Mouse (Mus musculus) MEL (cell line): ENCODE measurements around the gene Rimklb. TPM values are rescaled to one million over a fixed set of nuclear protein-coding genes. Genes with fewer than 3 reads are reported as not detected.

Experiments used
- DNase-seq: peaks from one replicate; pipeline ENCODE4 v3.0.0; 2011; ENCODE audit warnings: low read depth, low spot score
- H3K27ac ChIP-seq: 2 replicates; pipeline ENCODE4 v1.5.1; 2012; ENCODE audit warnings: low read depth, mild to moderate bottlenecking, control low read depth, low read length, moderate library complexity; ENCODE audit not compliant: control insufficient read depth
- H3K27me3 ChIP-seq, 2 experiments: fragments of 150-350 bp in 1 of 2; sonication (generic) in 1 of 2; 2 replicates each; pipeline ENCODE4 v1.6.1; 2012; ENCODE audit warnings: low read length in 2 of 2, mild to moderate bottlenecking in 2 of 2, improper control_type of control experiment in 1 of 2, moderate library complexity in 1 of 2; ENCODE audit not compliant: insufficient read depth in 2 of 2, control insufficient read depth in 1 of 2
- H3K36me3 ChIP-seq, 2 experiments: 2 replicates each; pipeline ENCODE4 v1.6.1; 2012 to 2014; ENCODE audit warnings: low read length in 2 of 2, improper control_type of control experiment in 1 of 2, inconsistent platforms in 1 of 2, mild to moderate bottlenecking in 1 of 2; ENCODE audit not compliant: insufficient read depth in 2 of 2, control insufficient read depth in 1 of 2
- H3K4me1 ChIP-seq, 2 experiments: fragments of 150-350 bp in 1 of 2; sonication (generic) in 1 of 2; 2 replicates each; pipeline ENCODE4 v1.6.1; 2012; ENCODE audit warnings: low read length in 2 of 2, improper control_type of control experiment in 1 of 2, mild to moderate bottlenecking in 1 of 2; ENCODE audit not compliant: insufficient read depth in 2 of 2, control insufficient read depth in 1 of 2
- H3K4me3 ChIP-seq, 2 experiments: fragments of 150-350 bp in 1 of 2; sonication (generic) in 1 of 2; 2 replicates each; pipeline ENCODE4 v1.5.1; 2012; ENCODE audit warnings: low read depth in 2 of 2, low read length in 2 of 2, mild to moderate bottlenecking in 2 of 2, moderate library complexity in 2 of 2, control low read depth in 1 of 2, improper control_type of control experiment in 1 of 2; ENCODE audit not compliant: control insufficient read depth in 1 of 2, insufficient read depth in 1 of 2
- H3K79me2 ChIP-seq: 2 replicates; pipeline ENCODE4 v1.6.1; 2012; ENCODE audit warnings: mild to moderate bottlenecking, low read length, moderate library complexity; ENCODE audit not compliant: control insufficient read depth, poor library complexity, insufficient read depth
- H3K9ac ChIP-seq: 2 replicates; pipeline ENCODE4 v1.6.1; 2012; ENCODE audit warnings: low read depth, mild to moderate bottlenecking, control low read depth, low read length, moderate library complexity; ENCODE audit not compliant: control insufficient read depth, poor library complexity, severe bottlenecking
- H3K9me3 ChIP-seq: fragments of 150-350 bp; sonication (generic); replicated peaks from 2 replicates; pipeline ENCODE4 v1.6.1; 2012; ENCODE audit warnings: mild to moderate bottlenecking, low read length, improper control_type of control experiment, moderate library complexity; ENCODE audit not compliant: insufficient read depth
- CHD2 ChIP-seq: IDR thresholded peaks from 2 replicates; pipeline ENCODE4 v1.6.1; 2011; ENCODE audit warnings: low read length, improper control_type of control experiment
- ELF1 ChIP-seq: IDR thresholded peaks from 2 replicates; pipeline ENCODE4 v1.6.1; 2014; ENCODE audit warnings: low read depth, mild to moderate bottlenecking, inconsistent platforms, low read length, improper control_type of control experiment, moderate library complexity
- EP300 ChIP-seq, 2 experiments: IDR thresholded peaks; 2 replicates each; pipeline ENCODE4 v1.6.1; 2011; ENCODE audit warnings: improper control_type of control experiment in 2 of 2, low read length in 2 of 2, low read depth in 1 of 2, mild to moderate bottlenecking in 1 of 2
- ETS1 ChIP-seq: IDR thresholded peaks from 2 replicates; pipeline ENCODE4 v1.6.1; 2012; ENCODE audit warnings: low read depth, mild to moderate bottlenecking, inconsistent platforms, low read length, improper control_type of control experiment, moderate library complexity
- HCFC1 ChIP-seq: IDR thresholded peaks from 2 replicates; pipeline ENCODE4 v1.6.1; 2012; ENCODE audit warnings: low read depth, mild to moderate bottlenecking, inconsistent platforms, low read length, improper control_type of control experiment, moderate library complexity
- JUND ChIP-seq: IDR thresholded peaks from 2 replicates; pipeline ENCODE4 v1.6.1; 2011; ENCODE audit warnings: low read depth, mild to moderate bottlenecking, improper control_type of control experiment, low read length
- KAT2A ChIP-seq: conservative IDR thresholded peaks from 2 replicates; pipeline ENCODE4 v1.6.1; 2012; ENCODE audit warnings: low read depth, low read length, improper control_type of control experiment, inconsistent platforms
- MAZ ChIP-seq: IDR thresholded peaks from 2 replicates; pipeline ENCODE4 v1.6.1; 2012; ENCODE audit warnings: low read depth, mild to moderate bottlenecking, inconsistent platforms, low read length, improper control_type of control experiment
- MXI1 ChIP-seq: IDR thresholded peaks from 2 replicates; pipeline ENCODE4 v1.6.1; 2011; ENCODE audit warnings: mild to moderate bottlenecking, low read depth, low read length, improper control_type of control experiment
- MYC ChIP-seq: IDR thresholded peaks from 2 replicates; pipeline ENCODE4 v1.6.1; 2011; ENCODE audit warnings: low read depth, mild to moderate bottlenecking, low read length, improper control_type of control experiment, moderate library complexity
- NRF1 ChIP-seq: IDR thresholded peaks from 2 replicates; pipeline ENCODE4 v1.6.1; 2014; ENCODE audit warnings: low read depth, mild to moderate bottlenecking, inconsistent platforms, low read length, improper control_type of control experiment, moderate library complexity; ENCODE audit not compliant: poor library complexity, insufficient read depth, severe bottlenecking
- POLR2AphosphoS2 ChIP-seq: IDR thresholded peaks from 2 replicates; pipeline ENCODE4 v1.6.1; 2011; ENCODE audit warnings: low read length, improper control_type of control experiment
- SMC3 ChIP-seq: IDR thresholded peaks from 2 replicates; pipeline ENCODE4 v1.6.1; 2011; ENCODE audit warnings: low read depth, low read length, improper control_type of control experiment
- TBP ChIP-seq: IDR thresholded peaks from 2 replicates; pipeline ENCODE4 v1.8.0; 2011; ENCODE audit warnings: low read depth, low read length, improper control_type of control experiment
- ZC3H11A ChIP-seq: IDR thresholded peaks from 2 replicates; pipeline ENCODE4 v1.6.1; 2012; ENCODE audit warnings: low read depth, mild to moderate bottlenecking, inconsistent platforms, low read length, improper control_type of control experiment
- ZKSCAN1 ChIP-seq: IDR thresholded peaks from 2 replicates; pipeline ENCODE4 v1.6.1; 2012; ENCODE audit warnings: low read depth, mild to moderate bottlenecking, inconsistent platforms, low read length, improper control_type of control experiment, moderate library complexity
- ZMIZ1 ChIP-seq: IDR thresholded peaks from 2 replicates; pipeline ENCODE4 v1.6.1; 2012; ENCODE audit warnings: low read depth, mild to moderate bottlenecking, inconsistent platforms, low read length, improper control_type of control experiment, moderate library complexity
- ZNF384 ChIP-seq: IDR thresholded peaks from 2 replicates; pipeline ENCODE4 v1.6.1; 2012; ENCODE audit warnings: low read depth, mild to moderate bottlenecking, inconsistent platforms, low read length, improper control_type of control experiment
- polyA plus RNA-seq, 2 experiments: library from polyadenylated mRNA; stranded (reverse) in 1 of 2; unstranded in 1 of 2; fragments of >175 nt in 1 of 2; fragments of >200 nt in 1 of 2; gene quantifications; 2 replicates each; pipeline versions ENCODE4 v1.2.1 to v1.2.4; 2012; ENCODE audit warnings: low replicate concordance in 2 of 2, low read depth in 1 of 2; ENCODE audit not compliant: insufficient read length in 2 of 2, insufficient read depth in 1 of 2, missing spikeins in 1 of 2
- total RNA-seq: library from RNA; depleted of rRNA; stranded (reverse); fragments of 300-350 nt; gene quantifications from 2 replicates; pipeline ENCODE4 v1.2.3, GENCODE M21; 2012

Gene Rimklb
- total and polyA plus RNA-seq, 3 experiments: 0.04 to 0.08 TPM; not detected in 1

- TF ChIP-seq TBP (no peak), SMC3 (no peak), ELF1 (no peak), POLR2AphosphoS2 (no peak), ZC3H11A (no peak), MXI1 (no peak), MAZ (no peak), ZMIZ1 (no peak), HCFC1 (no peak), ZKSCAN1 (no peak), JUND (no peak), NRF1 (no peak), EP300 (IDR thresholded peaks at IDR 0.05; ENCODE audit: low read depth in 1 of 2, low read length in 2 of 2) (no peak), KAT2A (no peak), CHD2 (no peak), MYC (no peak), ETS1 (no peak)
- TF ChIP-seq, all 39 proteins: peak for 0
- no peak overlapping the region for H3K27ac ChIP-seq
- no peaks in the 10 kb centered on the region for H3K79me2 ChIP-seq
- no peak overlapping the region for H3K4me3 ChIP-seq
- no peaks in the 10 kb centered on the region for H3K36me3 ChIP-seq
- no peak for DNase-seq
- no peaks in the 10 kb centered on the region for H3K9me3 ChIP-seq
- H3K27me3 ChIP-seq: peaks cover 11 to 12% of the 10 kb centered on the region in 2 experiments
- no peak overlapping the region for H3K9ac ChIP-seq
- no peaks in the 10 kb centered on the region for H3K4me1 ChIP-seq
These were observed 34.3 kb upstream of the Rimklb start for GRCm38 (mm10) chr6:122532883-122533302.

GRCm38 (mm10) chr6:122531466-122532174 lies 33.1 kb upstream of the Rimklb start:
- no peaks in the 10 kb centered on the region for H3K9me3 ChIP-seq
- no peaks in the 10 kb centered on the region for H3K36me3 ChIP-seq
- no peaks in the 10 kb centered on the region for H3K79me2 ChIP-seq
- no peak overlapping the region for H3K27ac ChIP-seq
- TF ChIP-seq ZNF384 (no peak), MYC (no peak)
- peaks cover 13 to 16% of the 10 kb centered on the region in 2 experiments for H3K27me3 ChIP-seq
- no peak overlapping the region for H3K4me3 ChIP-seq
- no peaks in the 10 kb centered on the region for H3K4me1 ChIP-seq
- no peak overlapping the region for H3K9ac ChIP-seq
- no peak for DNase-seq
